Mouse (Mus musculus) limb, embryonic 14.5 days (tissue): ENCODE measurements at regions not wholly inside any gene's neighbourhood (a gene's known extent, or its start where the extent isn't known, plus 50 kb on each side); places are given as distances from the start of the nearest gene placed in this dataset.

ENCODE experiments used
- ATAC-seq: fragments of 200-750 bp; cut with Nextera tagmentation; 2 replicates; pipeline ENCODE4 v1.8.0; 2017; ENCODE audit warnings: low read depth, moderate number of reproducible peaks, moderate TSS enrichment; ENCODE audit not compliant: low FRiP score
- DNase-seq: peaks from one replicate; pipeline ENCODE4 v3.0.0-alpha.2; 2015; ENCODE audit warnings: low spot score
- H3K27ac ChIP-seq: fragments of 300-500 bp; sonication (generic); replicated peaks from 2 replicates; pipeline ENCODE4 v1.5.1; 2014; ENCODE audit warnings: low read depth, mild to moderate bottlenecking, low read length, moderate library complexity, mixed read lengths
- H3K27me3 ChIP-seq: fragments of 300-500 bp; sonication (generic); 2 replicates; pipeline ENCODE4 v1.6.1; 2014; ENCODE audit warnings: low read length, mixed read lengths; ENCODE audit not compliant: control insufficient read depth, insufficient read depth
- H3K36me3 ChIP-seq: fragments of 300-500 bp; sonication (generic); 2 replicates; pipeline ENCODE4 v1.6.1; 2014; ENCODE audit warnings: mild to moderate bottlenecking, low read length, moderate library complexity, mixed read lengths; ENCODE audit not compliant: control insufficient read depth, insufficient read depth
- H3K4me1 ChIP-seq: fragments of 300-500 bp; sonication (generic); 2 replicates; pipeline ENCODE4 v1.6.1; 2014; ENCODE audit warnings: antibody characterized with exemption, low read length, mixed read lengths; ENCODE audit not compliant: control insufficient read depth, insufficient read depth
- H3K4me2 ChIP-seq: fragments of 300-500 bp; sonication (generic); replicated peaks from 2 replicates; pipeline ENCODE4 v1.6.1; 2014; ENCODE audit warnings: low read depth, mild to moderate bottlenecking, low read length, moderate library complexity; ENCODE audit not compliant: severe bottlenecking
- H3K4me3 ChIP-seq: fragments of 300-500 bp; sonication (generic); replicated peaks from 2 replicates; pipeline ENCODE4 v1.5.1; 2014; ENCODE audit warnings: low read length
- H3K9ac ChIP-seq: fragments of 300-500 bp; sonication (generic); 2 replicates; pipeline ENCODE4 v1.6.1; 2014; ENCODE audit warnings: mild to moderate bottlenecking, low read depth, low read length, moderate library complexity; ENCODE audit not compliant: severe bottlenecking
- H3K9me3 ChIP-seq: fragments of 300-500 bp; sonication (generic); 2 replicates; pipeline ENCODE4 v1.6.1; 2016; ENCODE audit warnings: low read length; ENCODE audit not compliant: control insufficient read depth
- POLR2A ChIP-seq: fragments of 200-500 bp; IDR thresholded peaks from 2 replicates; pipeline ENCODE4 v1.8.0; 2012; ENCODE audit warnings: inconsistent platforms, mild to moderate bottlenecking, moderate library complexity, borderline replicate concordance; ENCODE audit not compliant: insufficient read depth, insufficient read length; ENCODE audit errors: extremely low read depth
- WGBS: fragments of 180-500 bp; shearing (Covaris S2); extraction: QIAGEN DNeasy Blood & Tissue Kit; methylation state at CpG from one replicate; pipeline ENCODE4 v1.1.7; 2014; 5-methylcytosine and 5-hydroxymethylcytosine counted together

- 72% methylated on average over 1 of the region's 1 CpGs for WGBS
- Histone ChIP-seq H3K27me3 (no peaks in the 10 kb centered on the region), H3K9ac (no peak overlapping the region), H3K4me1 (no peaks in the 10 kb centered on the region), H3K36me3 (no peaks in the 10 kb centered on the region), H3K27ac (no peak overlapping the region), H3K4me2 (no peak overlapping the region), H3K4me3 (no peak overlapping the region), H3K9me3 (no peaks in the 10 kb centered on the region)
- TF ChIP-seq POLR2A: no peak
- DNase-seq (no peak), ATAC-seq (no peak)
These were observed 153.4 kb downstream of the Lrriq3 start for GRCm38 (mm10) chr3:155246628-155247027.

GRCm38 (mm10) chr3:155247124-155247523, 153.9 kb downstream of the Lrriq3 start:
- DNase-seq: no peak
- Histone ChIP-seq H3K4me1 (no peaks in the 10 kb centered on the region), H3K36me3 (no peaks in the 10 kb centered on the region), H3K27ac (no peak overlapping the region), H3K4me2 (no peak overlapping the region), H3K9ac (no peak overlapping the region), H3K9me3 (no peaks in the 10 kb centered on the region), H3K4me3 (no peak overlapping the region), H3K27me3 (no peaks in the 10 kb centered on the region)
- TF ChIP-seq POLR2A: no peak
- WGBS: 71% methylated on average over 2 of the region's 2 CpGs
- no peak for ATAC-seq

- Histone ChIP-seq H3K27ac (no peak overlapping the region), H3K4me3 (no peak overlapping the region), H3K36me3 (no peaks in the 10 kb centered on the region), H3K4me2 (no peak overlapping the region), H3K9me3 (no peaks in the 10 kb centered on the region), H3K27me3 (no peaks in the 10 kb centered on the region), H3K9ac (no peak overlapping the region), H3K4me1 (no peaks in the 10 kb centered on the region)
- no peak for DNase-seq
- no peak for TF ChIP-seq POLR2A
- WGBS: 90% methylated on average over 1 of the region's 1 CpGs
- ATAC-seq: no peak
These were observed 154.7 kb downstream of the Lrriq3 start for GRCm38 (mm10) chr3:155247929-155248328.

- no peak overlapping the region for H3K9ac ChIP-seq
- H3K9me3 ChIP-seq: no peaks in the 10 kb centered on the region
- WGBS: 84% methylated on average over 2 of the region's 2 CpGs
- H3K4me2 ChIP-seq: no peak overlapping the region
- ATAC-seq (no peak), DNase-seq (no peak)
- H3K36me3 ChIP-seq: no peaks in the 10 kb centered on the region
- H3K27me3 ChIP-seq: no peaks in the 10 kb centered on the region
- H3K4me3 ChIP-seq: no peak overlapping the region
- no peaks in the 10 kb centered on the region for H3K4me1 ChIP-seq
- no peak overlapping the region for H3K27ac ChIP-seq
- TF ChIP-seq POLR2A: no peak
These were observed 157.7 kb downstream of the Lrriq3 start for GRCm38 (mm10) chr3:155250904-155251303.

GRCm38 (mm10) chr3:155298206-155298605, 205.0 kb downstream of the Lrriq3 start:
- DNase-seq: no peak
- Histone ChIP-seq H3K9me3 (no peaks in the 10 kb centered on the region), H3K9ac (no peak overlapping the region), H3K36me3 (no peaks in the 10 kb centered on the region), H3K27me3 (no peaks in the 10 kb centered on the region), H3K4me1 (no peaks in the 10 kb centered on the region), H3K27ac (no peak overlapping the region), H3K4me3 (no peak overlapping the region), H3K4me2 (no peak overlapping the region)
- no peak for ATAC-seq
- no peak for TF ChIP-seq POLR2A
- 67% methylated on average over 3 of the region's 3 CpGs for WGBS

GRCm38 (mm10) chr3:155298724-155299123, 205.5 kb downstream of the Lrriq3 start:
- H3K4me2 ChIP-seq: no peak overlapping the region
- no peak overlapping the region for H3K27ac ChIP-seq
- no peak overlapping the region for H3K4me3 ChIP-seq
- no peak overlapping the region for H3K9ac ChIP-seq
- no peak for TF ChIP-seq POLR2A
- no peak for ATAC-seq
- H3K27me3 ChIP-seq: no peaks in the 10 kb centered on the region
- no peaks in the 10 kb centered on the region for H3K4me1 ChIP-seq
- H3K36me3 ChIP-seq: no peaks in the 10 kb centered on the region
- no peaks in the 10 kb centered on the region for H3K9me3 ChIP-seq
- no peak for DNase-seq
